ENCODE assay signal across 8 mouse cellular contexts in the genomic region with DNA sequence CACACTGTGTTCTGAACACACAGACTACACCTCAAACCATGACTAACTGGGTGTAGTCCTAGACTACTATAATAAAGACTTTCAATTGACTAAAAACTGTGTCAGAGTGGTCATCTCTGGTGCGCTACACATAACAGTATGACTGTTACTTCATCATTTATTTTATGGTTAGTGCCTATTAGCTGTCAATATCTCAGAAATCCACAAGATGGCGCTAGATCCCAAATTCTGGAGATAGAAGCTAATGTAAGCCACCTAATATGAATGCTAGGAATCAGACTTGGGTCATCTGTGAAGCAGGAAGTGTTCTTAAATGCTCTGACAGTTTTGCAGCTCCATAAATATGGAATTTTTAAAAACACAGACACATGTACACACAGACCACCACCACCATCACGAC.
DNase-seq lines count a peak whose midpoint lies in the region; ATAC-seq and TF ChIP-seq lines count a peak whose summit lies in the region.

No protein-coding gene starts in this region.

- TF ChIP-seq POLR2A in heart, adult 2 months (IDR thresholded peaks at IDR 0.05; ENCODE audit: insufficient read depth, low read depth, low read length), result no peak

- H3K4me2 ChIP-seq in heart, embryonic 11.5 days, result no peak overlapping the region
- no peak overlapping the region for H3K4me2 ChIP-seq in forebrain, embryonic 16.5 days (ENCODE audit: low read length)
- H3K4me2 ChIP-seq in stomach, embryonic 14.5 days (replicated peaks; ENCODE audit: low read depth, low read length), result no peak overlapping the region

- no peak for ATAC-seq in heart, embryonic 11.5 days (replicated peaks; ENCODE audit: insufficient number of reproducible peaks, low FRiP score, low TSS enrichment)
- ATAC-seq in CD4-positive, CD25-positive, alpha-beta regulatory T cell, adult 4 months, result peak; percentile 96
- peak; percentile 71 for ATAC-seq in forebrain, embryonic 16.5 days
- peak; percentile 61; the same call in 1 of the 2 replicates for ATAC-seq in stomach, embryonic 14.5 days (ENCODE audit: insufficient number of reproducible peaks, insufficient read depth, low FRiP score, low read depth)

- 10% methylated on average over 3 of the region's 3 CpGs for WGBS in heart, adult 2 months
- WGBS in heart, embryonic 11.5 days (ENCODE audit: insufficient replicate concordance), result 7% methylated on average over 3 of the region's 3 CpGs
- WGBS in forebrain, embryonic 16.5 days, result 10% methylated on average over 3 of the region's 3 CpGs
- 5% methylated on average over 3 of the region's 3 CpGs for WGBS in stomach, embryonic 14.5 days

- intact Hi-C loops in heart, adult 2 months (cut with DNase I), result loop anchor here (1.0 to 5.0 kb wide), 2 partner anchors 71 to 130 kb away; no protein-coding TSS in a partner anchor

- no peaks in the 10 kb centered on the region for H3K36me3 ChIP-seq in heart, adult 2 months (ENCODE audit: control insufficient read depth, insufficient read depth, low read length)
- H3K36me3 ChIP-seq in heart, embryonic 11.5 days (ENCODE audit: control insufficient read depth, insufficient read depth, low read length), result no peaks in the 10 kb centered on the region
- no peaks in the 10 kb centered on the region for H3K36me3 ChIP-seq in forebrain, embryonic 16.5 days (ENCODE audit: control insufficient read depth, insufficient read depth)
- H3K36me3 ChIP-seq in stomach, embryonic 14.5 days (ENCODE audit: control insufficient read depth, insufficient read depth, low read length), result no peaks in the 10 kb centered on the region

- H3K27ac ChIP-seq in heart, adult 2 months, result no peak overlapping the region
- no peak overlapping the region for H3K27ac ChIP-seq in heart, embryonic 11.5 days (ENCODE audit: low read depth, low read length)
- no peak overlapping the region for H3K27ac ChIP-seq in forebrain, embryonic 16.5 days (ENCODE audit: low read length)
- H3K27ac ChIP-seq in stomach, embryonic 14.5 days (ENCODE audit: low read length), result no peak overlapping the region

- TF ChIP-seq EP300 in heart, adult 2 months (IDR thresholded peaks at IDR 0.05; ENCODE audit: insufficient read depth, low read depth, low read length), result no peak

- no peaks in the 10 kb centered on the region for H3K27me3 ChIP-seq in heart, adult 2 months (ENCODE audit: control insufficient read depth, insufficient read depth, low read length)
- no peaks in the 10 kb centered on the region for H3K27me3 ChIP-seq in heart, embryonic 11.5 days (ENCODE audit: control insufficient read depth, insufficient read depth, low read length)
- H3K27me3 ChIP-seq in forebrain, embryonic 16.5 days (replicated peaks; ENCODE audit: control insufficient read depth, insufficient read depth, low read length), result no peaks in the 10 kb centered on the region
- H3K27me3 ChIP-seq in stomach, embryonic 14.5 days (ENCODE audit: control insufficient read depth, insufficient read depth, low read length), result no peaks in the 10 kb centered on the region

- no peaks in the 10 kb centered on the region for H3K4me1 ChIP-seq in heart, adult 2 months (ENCODE audit: control insufficient read depth, insufficient read depth, low read length)
- no peaks in the 10 kb centered on the region for H3K4me1 ChIP-seq in heart, embryonic 11.5 days (ENCODE audit: control insufficient read depth, insufficient read depth, low read length)
- no peaks in the 10 kb centered on the region for H3K4me1 ChIP-seq in forebrain, embryonic 16.5 days (replicated peaks; ENCODE audit: control insufficient read depth, insufficient read depth, low read length)
- no peaks in the 10 kb centered on the region for H3K4me1 ChIP-seq in stomach, embryonic 14.5 days (ENCODE audit: control insufficient read depth, insufficient read depth, low read length)

- H3K9ac ChIP-seq in heart, adult 2 months (ENCODE audit: low read depth, low read length), result no peak overlapping the region
- no peak overlapping the region for H3K9ac ChIP-seq in heart, embryonic 11.5 days (ENCODE audit: low read depth, low read length)
- H3K9ac ChIP-seq in forebrain, embryonic 16.5 days (replicated peaks; ENCODE audit: low read depth, low read length), result no peak overlapping the region
- no peak overlapping the region for H3K9ac ChIP-seq in stomach, embryonic 14.5 days (replicated peaks; ENCODE audit: low read depth, low read length)

- peak; percentile 88 for TF ChIP-seq CTCF in heart, adult 2 months (IDR thresholded peaks at IDR 0.05)

- H3K4me3 ChIP-seq in heart, adult 2 months, result no peak overlapping the region
- no peak overlapping the region for H3K4me3 ChIP-seq in heart, embryonic 11.5 days (ENCODE audit: low read depth, low read length)
- no peak overlapping the region for H3K4me3 ChIP-seq in forebrain, embryonic 16.5 days (replicated peaks; ENCODE audit: low read length)
- H3K4me3 ChIP-seq in stomach, embryonic 14.5 days (ENCODE audit: low read depth, low read length), result no peak overlapping the region

- no peaks in the 10 kb centered on the region for H3K9me3 ChIP-seq in heart, embryonic 11.5 days (replicated peaks; ENCODE audit: control insufficient read depth, low read length)
- H3K9me3 ChIP-seq in forebrain, embryonic 16.5 days (ENCODE audit: control insufficient read depth, low read length), result no peaks in the 10 kb centered on the region
- H3K9me3 ChIP-seq in stomach, embryonic 14.5 days (ENCODE audit: control insufficient read depth, low read depth, low read length), result no peaks in the 10 kb centered on the region

- H3K79me2 ChIP-seq in heart, adult 2 months (replicated peaks; ENCODE audit: control insufficient read depth, insufficient read depth, low read length), result no peaks in the 10 kb centered on the region

- DNase-seq in heart, adult 2 months, result no peak
- DNase-seq in c-Kit-positive CD71-negative TER-119-negative erythroid progenitor cells, embryonic 14.5 days (ENCODE audit: low read depth), result peak; percentile 50
- DNase-seq in kidney, postnatal 10 days, result peak; percentile 34
- DNase-seq in lung, postnatal 36 days, result peak; percentile 77

Comparison
In these comparisons a context has a peak if more than half of its experiments do, and no peak if none do; other contexts are left out.
1. DNase-seq: peak in c-Kit-positive CD71-negative TER-119-negative erythroid progenitor cells, embryonic 14.5 days (single experiment), kidney, postnatal 10 days (single experiment) and lung, postnatal 36 days (single experiment); none in heart, adult 2 months (0 of 2).